Mouse (Mus musculus) erythroid progenitor cell, adult 5-6 weeks (primary cell): ENCODE measurements around the gene Gm45337. TPM values are rescaled to one million over a fixed set of nuclear protein-coding genes. Genes with fewer than 3 reads are reported as not detected.
"Not testable (repeated sequence)": the region's sequence is repeated elsewhere in the genome, so short reads cannot be mapped to it uniquely, and the experiment has no call there.

ENCODE experiments used
- ATAC-seq: replicated peaks from 2 replicates; pipeline ENCODE4 v1.8.0; 2016; ENCODE audit warnings: moderate number of reproducible peaks, mild to moderate bottlenecking, moderate TSS enrichment, inconsistent platforms; ENCODE audit not compliant: poor library complexity, low FRiP score, severe bottlenecking
- total RNA-seq, 2 experiments: library from RNA; stranded (forward) in 1 of 2; stranded (reverse) in 1 of 2; fragments of 150-400 nt in 1 of 2; fragments of 186-747, 209-891 nt in 1 of 2; gene quantifications; 2 replicates each; pipeline versions ENCODE4 v1.2.3 to v1.2.4; 2015 to 2017; ENCODE audit warnings: low replicate concordance in 2 of 2

The Gm45337 gene
- total RNA-seq (2015; ENCODE audit: low replicate concordance) (not detected in 2 replicates), total RNA-seq (2017; ENCODE audit: low replicate concordance) (not detected in 2 replicates)

DNA sequence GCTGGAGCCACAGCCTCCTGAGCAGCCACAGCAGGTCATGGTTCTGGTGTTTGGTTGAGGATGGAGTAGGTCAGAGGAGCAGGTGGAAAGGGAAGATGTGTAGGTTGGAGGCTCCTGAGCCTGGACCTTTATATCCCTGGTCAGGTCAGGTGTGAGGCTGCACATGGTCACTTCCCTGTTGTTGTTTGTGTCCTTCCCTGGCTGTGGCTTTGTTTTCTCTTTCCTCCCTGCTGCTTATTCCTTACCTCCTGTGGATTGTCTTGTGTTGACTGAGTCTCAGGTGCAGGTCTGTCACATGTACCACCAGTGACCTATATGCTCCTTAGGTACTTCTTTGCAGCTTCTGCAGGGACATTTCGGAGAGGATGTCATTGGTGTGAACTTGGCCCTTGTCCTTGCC lies at the start of gene Gm45337:
Gene Gm45337 (minus strand): TSS at position 101 of the 400 bp plus-strand sequence.
- no peak for ATAC-seq

DNA sequence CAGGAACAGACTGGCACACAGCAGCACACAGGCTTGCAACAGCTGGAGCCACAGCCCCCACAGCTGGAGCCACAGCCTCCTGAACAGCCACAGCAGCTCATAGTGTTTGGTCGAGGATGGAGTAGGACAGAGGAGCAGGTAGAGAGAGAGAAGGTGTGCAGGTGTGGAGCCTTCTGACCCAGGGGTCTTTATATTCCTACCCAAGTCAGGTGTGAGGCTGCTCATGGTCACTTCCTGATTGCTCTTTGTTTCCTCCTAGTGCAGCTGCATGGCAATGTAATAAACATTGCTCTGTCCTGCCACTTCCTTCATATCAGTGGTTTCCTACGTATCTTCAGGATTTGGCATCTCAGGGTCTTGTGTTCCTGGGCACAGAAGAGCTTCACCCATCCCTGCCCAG lies 45.9 kb upstream of the Gm45337 start, which contains the start of gene Gm10153:
Gene Gm10153 (minus strand): TSS at position 101 of the 400 bp plus-strand sequence.
- ATAC-seq: no peak

GRCm38 (mm10) chr7:142188156-142188555 lies 43.7 kb upstream of the Gm45337 start:
- ATAC-seq: no peak

DNA sequence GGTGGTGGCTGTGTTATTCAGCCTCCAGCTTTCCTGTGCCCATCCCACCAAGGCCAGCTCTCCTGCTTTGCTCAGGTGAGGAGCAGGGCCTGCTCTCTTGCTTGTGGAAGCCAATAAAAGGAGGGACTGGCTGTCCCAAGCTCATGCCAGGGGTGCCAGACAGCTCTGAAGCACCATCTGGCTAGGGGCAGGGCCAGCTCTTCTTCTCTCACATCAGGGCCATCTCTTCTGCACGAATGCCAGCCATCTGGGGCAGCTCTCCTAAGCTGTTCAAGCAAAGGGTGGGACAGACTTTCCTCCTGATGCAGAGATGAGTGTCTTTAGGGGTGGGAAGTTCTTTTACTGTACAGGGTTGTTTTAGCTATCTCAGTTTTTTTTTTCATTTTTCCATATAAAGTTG lies 36.6 kb upstream of the Gm45337 start:
- no peak for ATAC-seq

- ATAC-seq: no peak
Measured at GRCm38 (mm10) chr7:142178685-142179084, 34.3 kb upstream of the Gm45337 start.

DNA sequence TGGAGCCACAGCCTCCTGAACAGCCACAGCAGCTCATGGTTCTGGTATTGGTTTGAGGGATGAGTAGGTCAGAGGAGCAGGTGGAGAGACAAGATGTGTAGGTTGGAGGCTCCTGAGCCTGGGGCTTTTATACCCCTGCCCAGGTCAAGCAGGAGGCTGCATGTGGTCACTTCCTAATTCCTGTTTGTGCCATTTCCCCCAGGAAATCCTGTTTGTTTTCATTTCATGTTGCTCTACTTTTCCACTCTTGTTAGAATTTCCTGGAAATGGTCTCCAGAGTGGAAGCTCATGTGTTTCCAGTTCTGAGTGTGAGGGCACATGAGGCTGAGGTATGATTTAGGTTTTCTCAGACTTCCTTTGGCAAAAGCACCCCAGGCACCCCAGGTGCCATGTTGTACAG lies 31.5 kb upstream of the Gm45337 start, which contains the start of gene Krtap5-2:
Gene Krtap5-2 (minus strand): TSS at position 101 of the 400 bp plus-strand sequence.
- ATAC-seq: peak; percentile 43; the same call in 1 of the 2 replicates

DNA sequence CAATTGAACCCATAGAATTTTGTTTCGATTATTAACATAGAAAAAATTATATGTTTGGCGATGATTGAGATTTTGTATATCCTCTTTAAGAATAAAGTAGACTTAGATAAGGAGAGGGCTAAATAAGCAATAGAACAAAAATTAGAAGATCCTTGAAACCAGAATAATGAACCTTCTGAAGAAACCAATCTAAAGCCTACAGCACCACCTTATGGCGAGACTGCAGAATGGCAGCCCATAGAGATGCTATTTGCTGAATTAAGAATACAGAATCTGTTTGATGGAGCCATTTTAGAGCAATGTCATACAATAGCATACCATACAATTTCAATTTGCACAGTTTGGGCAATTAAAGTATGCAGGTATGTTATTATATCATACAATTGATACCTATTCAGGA lies 25.4 kb upstream of the Gm45337 start:
- no peak for ATAC-seq

- not testable (repeated sequence) for ATAC-seq
Measured at GRCm38 (mm10) chr7:142165639-142166038, 21.2 kb upstream of the Gm45337 start, which contains the start of gene Gm4553. Gene Gm4553, minus strand, starts transcription at chr7:142165739.

- ATAC-seq: no peak
Measured at GRCm38 (mm10) chr7:142159366-142159765, 15.0 kb upstream of the Gm45337 start.

DNA sequence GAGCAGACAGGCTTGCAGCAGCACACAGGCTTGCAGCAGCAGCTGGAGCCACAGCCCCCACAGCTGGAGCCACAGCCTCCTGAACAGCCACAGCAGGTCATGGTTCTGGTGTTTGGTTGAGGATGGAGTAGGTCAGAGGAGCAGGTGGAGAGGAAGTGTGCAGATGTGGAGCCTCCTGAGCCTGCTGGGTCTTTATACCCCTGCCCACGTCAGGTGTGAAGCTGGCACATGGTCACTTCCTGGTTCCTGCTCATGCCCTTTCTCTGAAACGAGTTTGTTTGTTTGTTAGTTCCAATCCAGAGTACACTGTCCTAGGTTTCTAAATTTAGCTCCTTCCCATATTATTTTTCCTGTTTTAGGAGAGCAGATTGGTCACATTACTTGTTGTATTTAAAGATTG lies 12.6 kb upstream of the Gm45337 start, which contains the start of gene Gm29735:
Gene Gm29735 (minus strand): TSS at position 101 of the 400 bp plus-strand sequence.
- ATAC-seq: not testable (repeated sequence)

DNA sequence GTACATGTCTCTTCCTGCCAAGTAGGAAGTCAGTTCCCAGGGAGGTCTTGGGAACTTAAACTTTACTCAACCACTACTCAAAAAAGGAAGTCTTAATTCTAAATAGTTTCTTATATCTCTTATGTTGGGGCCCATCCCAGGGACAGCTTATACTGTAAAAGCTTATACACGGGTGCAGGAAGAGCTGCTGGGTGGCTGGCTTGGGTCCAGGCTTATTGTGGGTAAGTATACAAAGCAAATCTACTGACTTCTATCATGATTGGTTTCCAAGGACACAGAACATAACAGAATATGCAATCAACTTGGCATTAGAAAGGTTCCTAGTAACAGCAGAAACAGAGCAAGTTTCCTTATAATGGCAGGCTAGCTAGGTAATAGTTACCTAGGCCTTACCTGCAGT lies 10.9 kb upstream of the Gm45337 start:
- no peak for ATAC-seq

DNA sequence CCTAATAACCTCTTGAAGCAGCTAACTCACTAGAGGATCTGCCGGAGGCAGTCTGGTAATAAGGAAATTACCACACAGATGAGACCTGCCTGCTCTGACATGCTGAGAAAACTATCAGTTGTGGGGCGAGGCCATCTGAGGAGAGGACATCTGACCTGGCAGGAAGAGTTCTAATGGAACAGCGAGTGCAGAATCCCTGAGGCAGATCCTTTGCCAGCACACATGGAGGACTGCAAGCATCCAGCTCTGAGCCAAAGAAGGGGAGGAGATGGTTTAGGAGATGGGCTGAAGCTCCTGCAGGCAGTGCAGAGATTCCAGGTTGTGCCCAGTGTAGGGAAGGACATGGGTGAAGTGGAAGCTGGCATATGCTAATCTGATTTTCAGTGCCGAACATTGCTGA lies 7.8 kb upstream of the Gm45337 start:
- no peak for ATAC-seq

GRCm38 (mm10) chr7:142148633-142149032 lies 4.2 kb upstream of the Gm45337 start:
- no peak for ATAC-seq

GRCm38 (mm10) chr7:142146033-142146432 lies 1.6 kb upstream of the Gm45337 start:
- no peak for ATAC-seq

- ATAC-seq: no peak
Measured at GRCm38 (mm10) chr7:142145413-142145940, 1.1 kb upstream of the Gm45337 start.

DNA sequence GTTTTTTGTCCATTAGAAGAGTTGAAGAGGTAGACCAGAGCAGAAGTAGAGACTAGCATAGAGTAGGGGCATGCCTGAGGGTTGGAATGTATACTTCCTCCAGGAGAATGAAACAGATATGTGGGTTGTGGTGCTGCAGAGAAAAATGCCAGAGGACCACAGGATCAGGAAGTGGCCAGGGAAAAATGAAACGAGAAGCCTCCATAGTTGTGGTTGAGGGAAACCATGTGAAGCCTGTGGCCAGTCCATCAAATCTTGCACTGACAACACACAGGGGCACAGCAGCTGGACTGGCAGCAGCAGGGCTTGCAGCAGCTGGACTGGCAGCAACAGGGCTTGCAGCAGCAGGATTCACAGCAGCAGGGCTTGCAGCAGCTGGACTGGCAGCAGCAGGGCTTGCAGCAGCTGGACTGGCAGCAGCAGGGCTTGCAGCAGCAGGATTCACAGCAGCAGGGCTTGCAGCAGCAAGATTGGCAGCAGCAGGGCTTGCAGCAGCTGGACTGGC lies 849 bp downstream of the Gm45337 start:
- ATAC-seq: not testable (repeated sequence)

DNA sequence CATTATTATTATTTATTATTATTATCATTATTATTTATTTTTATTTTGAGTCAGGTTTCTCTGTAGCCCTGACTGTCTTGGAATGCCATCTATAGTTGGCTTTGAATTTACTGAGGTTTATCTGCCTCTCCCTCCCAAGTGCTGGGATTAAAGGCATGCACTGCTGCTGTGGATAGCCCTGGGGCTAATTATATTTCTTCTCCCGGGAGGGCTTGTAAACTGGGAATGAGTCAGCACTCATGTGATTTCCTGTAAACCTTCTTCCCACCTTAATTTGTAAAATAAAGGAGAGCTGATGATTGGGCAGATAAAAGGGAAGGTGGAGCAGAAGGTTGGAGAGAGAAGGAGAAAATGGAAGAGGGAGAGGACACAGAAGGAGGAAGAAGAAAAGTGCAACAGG lies 3.7 kb downstream of the Gm45337 start:
- no peak for ATAC-seq

- not testable (repeated sequence) for ATAC-seq
Measured at GRCm38 (mm10) chr7:142135934-142136333, 8.5 kb downstream of the Gm45337 start, which contains the start of gene Gm39115. Gene Gm39115, minus strand, starts transcription at chr7:142136034.

GRCm38 (mm10) chr7:142134206-142134995 lies 10.0 kb downstream of the Gm45337 start:
- peak; percentile 53; the same call in 1 of the 2 replicates for ATAC-seq

DNA sequence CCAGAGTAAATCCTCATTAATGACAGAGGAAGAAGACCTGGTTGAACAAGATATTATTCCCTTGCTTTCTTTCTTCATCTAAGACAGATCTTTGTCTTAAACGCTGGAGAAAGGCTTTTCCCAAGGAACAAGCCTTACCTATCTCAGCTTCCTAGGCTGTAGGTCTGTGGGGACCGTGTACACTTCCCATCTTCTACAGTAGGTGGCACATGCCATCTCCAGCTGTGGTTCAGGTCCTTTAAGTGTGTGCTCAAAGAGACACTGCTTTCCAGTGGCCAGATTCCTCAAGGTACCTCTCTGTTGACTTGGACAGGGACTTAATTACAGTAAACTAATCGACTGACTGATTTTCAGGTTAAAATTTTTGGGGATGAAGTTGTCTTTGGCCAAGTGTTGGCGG lies 15.6 kb downstream of the Gm45337 start:
- ATAC-seq: no peak

DNA sequence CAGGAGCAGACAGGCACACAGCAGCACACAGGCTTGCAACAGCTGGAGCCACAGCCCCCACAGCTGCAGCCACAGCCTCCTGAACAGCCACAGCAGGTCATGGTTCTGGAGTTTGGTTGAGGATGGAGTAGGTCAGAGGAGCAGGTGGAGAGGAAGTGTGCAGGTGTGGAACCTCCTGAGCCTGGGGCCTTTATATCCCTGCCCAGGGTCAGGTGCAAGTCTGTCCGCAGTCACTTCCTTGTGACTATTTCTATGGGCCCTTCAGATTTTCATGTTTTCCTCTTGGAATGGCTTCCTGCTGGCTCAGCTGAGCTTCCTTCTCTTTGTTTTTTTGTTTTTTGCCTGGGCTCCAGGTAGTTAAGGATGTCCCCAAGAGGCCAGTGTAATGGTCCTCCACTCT lies 23.8 kb downstream of the Gm45337 start, which contains the start of gene Gm45618:
Gene Gm45618 (minus strand): TSS at position 101 of the 400 bp plus-strand sequence.
- not testable (repeated sequence) for ATAC-seq
